Mouse (Mus musculus) cerebellum, postnatal 14 days (tissue): ENCODE data around the gene Dock9.

Experiments used
- DNase-seq, 2 experiments: peaks; one replicate each; pipeline ENCODE4 v3.0.0; 2021; ENCODE audit warnings: mixed read lengths in 2 of 2

Dock9 gene

DNA sequence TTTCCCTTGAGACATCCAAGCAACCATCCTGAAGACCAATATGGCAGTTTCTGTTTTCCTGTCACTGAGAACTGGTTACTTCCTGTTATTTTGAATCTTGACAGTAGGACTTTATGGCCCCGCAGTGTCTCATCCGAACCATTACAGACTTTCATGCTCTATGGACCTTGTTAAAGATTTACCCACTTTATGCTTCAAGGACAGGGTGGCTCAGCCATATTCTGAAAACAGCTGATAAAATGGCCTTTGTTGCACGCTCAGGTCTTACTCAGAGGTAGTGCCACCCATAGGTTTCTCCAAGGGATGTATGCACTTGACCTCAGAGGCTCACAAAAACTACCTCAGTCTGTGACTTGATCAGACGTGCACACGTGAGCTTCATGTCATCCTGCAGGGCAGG, 224.2 kb downstream of the Dock9 start:
- DNase-seq = no peak

GRCm38 (mm10) chr14:121566794-121567201, 230.8 kb downstream of the Dock9 start:
- DNase-seq = no peak

GRCm38 (mm10) chr14:121565930-121566329, 231.7 kb downstream of the Dock9 start:
- DNase-seq = no peak

GRCm38 (mm10) chr14:121564656-121565055, 233.0 kb downstream of the Dock9 start:
- DNase-seq = no peak

DNA sequence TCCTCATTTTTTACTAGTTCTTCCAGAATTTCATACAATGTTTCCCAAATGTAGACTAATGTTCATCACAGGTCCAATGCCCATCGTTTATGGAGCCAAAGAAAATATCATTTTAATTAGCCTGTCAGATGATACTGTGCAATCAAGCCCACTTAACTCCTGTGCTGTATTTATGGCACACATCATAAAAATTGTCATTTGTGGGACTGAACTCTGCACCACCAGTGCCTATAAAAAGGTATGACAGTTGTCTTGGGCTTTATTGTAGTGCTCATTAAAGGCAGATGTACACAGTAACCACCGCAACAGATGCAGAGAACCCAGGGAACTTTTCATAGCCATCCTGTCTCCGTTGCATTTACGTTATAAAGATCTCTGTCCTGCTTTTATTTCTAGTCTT, 233.7 kb downstream of the Dock9 start:
- no peak for DNase-seq

GRCm38 (mm10) chr14:121559026-121559425, 238.6 kb downstream of the Dock9 start:
- DNase-seq = no peak

DNA sequence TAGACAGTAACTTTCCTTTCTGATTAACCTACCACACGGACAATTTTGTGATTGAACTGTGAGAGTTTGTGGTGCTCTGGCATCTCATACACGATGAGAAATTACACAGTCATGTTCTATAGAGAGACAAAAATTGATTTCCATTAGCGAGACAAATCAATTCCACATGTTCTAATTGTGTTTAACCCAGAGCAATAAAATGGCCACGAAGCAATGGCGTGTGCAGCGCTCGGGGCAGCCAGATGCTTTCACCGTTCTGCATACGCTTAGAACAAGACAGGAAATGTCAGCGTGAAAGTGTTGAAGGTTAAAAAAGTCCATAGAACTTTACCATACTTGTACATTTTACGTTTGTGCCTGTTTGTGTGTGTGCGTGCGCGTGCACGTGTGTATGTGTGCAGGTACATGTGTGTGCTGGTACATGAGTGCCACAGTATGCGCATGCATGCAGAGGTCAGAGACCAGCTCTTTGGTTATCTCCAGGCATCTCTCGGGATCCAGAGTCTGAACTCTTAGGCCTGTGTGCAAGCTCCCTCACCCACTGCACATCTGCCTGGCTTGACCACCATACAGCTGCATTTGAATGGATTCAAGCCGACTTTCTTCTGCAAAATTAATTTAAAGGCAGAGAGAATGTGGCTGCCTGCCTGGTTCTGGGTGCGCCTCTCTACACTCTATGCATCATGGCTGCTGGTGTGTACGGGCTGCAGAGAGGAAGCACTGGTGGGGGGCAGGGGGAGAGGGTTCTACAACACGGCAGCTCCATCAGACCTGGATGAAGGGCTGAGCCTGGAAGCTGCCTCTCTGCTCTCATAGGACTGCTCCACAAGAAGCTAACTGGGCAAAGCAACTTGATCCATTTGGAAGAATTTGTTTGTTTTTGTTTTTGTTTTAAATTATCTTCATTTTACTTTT, 241.0 kb downstream of the Dock9 start:
- no peak for DNase-seq

- no peak for DNase-seq
Measured at GRCm38 (mm10) chr14:121553785-121554184, 243.9 kb downstream of the Dock9 start.

GRCm38 (mm10) chr14:121552586-121552985, 245.1 kb downstream of the Dock9 start:
- no peak for DNase-seq

DNA sequence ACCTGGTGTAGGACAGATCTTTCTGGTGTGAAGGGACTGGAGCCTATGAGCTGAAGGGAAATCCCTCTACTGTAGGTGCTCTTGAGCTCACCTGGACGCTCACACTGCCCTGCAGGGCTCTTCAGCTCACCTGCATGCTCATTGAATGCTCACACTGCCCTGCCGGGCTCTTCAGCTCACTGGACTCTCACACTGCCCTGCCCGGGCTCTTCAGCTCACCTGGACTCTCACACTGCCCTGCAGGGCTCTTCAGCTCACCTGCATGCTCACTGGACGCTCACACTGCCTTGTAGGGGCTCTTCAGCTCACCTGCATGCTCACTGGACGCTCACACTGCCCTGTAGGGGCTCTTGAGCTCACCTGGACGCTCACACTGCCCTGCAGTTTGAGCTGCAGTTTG, 247.8 kb downstream of the Dock9 start:
- no peak for DNase-seq

- DNase-seq = no peak
Measured at GRCm38 (mm10) chr14:121547745-121548144, 249.9 kb downstream of the Dock9 start.

GRCm38 (mm10) chr14:121546621-121547020, 251.0 kb downstream of the Dock9 start:
- DNase-seq = no peak

DNA sequence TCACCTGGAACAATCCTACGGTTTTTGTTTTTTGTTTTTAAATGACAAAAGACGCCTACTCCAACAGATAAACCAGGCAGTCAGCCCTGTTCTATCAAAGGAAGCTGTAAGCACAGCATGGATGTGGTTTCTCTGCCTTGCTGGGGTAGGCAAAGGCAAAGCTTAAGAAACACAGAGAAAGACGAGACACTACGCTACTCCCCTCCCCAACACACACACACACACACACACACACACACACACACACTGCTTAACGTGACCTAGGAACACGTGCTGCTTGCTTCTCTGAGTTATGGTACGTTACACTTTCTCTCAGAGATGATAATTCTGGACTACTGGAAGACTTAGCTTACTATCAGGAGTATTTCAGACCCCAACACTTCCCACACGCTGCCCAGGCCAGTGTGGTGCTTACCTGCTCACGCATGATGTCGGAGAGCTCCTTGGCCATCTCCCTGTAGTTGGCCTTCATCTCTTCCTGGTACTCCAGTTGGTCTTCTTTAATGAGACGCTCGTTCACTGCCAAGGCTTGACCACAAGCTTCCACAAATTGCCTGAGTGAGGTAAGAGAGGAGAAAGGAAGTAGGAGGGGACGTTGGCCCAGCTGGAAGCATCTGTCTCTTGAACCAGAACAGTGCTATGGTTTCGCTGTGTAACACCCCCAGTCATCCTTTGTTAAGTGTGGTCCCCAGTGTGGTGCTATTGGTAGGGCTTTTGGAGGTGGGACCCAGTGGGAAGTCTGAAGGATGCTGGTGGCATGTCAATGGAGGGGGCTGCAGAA, 251.9 kb downstream of the Dock9 start:
- no peak for DNase-seq

DNA sequence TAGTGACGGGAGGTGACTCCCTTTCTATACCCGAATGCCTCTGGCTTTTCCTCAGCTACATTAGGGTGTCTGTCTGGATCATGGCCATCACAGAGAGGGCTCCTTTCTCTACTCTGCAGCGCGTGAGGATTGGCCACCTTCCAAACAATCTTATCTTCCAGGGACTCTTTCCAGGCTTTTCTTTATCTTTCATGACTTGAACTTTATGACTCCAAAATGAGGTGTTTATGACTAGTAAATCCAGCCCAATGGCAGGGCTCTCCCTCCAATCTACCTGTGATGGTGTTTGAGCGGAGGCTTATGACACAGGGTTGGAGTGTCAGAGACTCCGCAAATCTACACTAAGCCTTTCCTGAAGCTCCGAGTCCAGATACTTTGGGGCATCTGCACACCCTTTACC, 256.4 kb downstream of the Dock9 start:
- no peak for DNase-seq

DNA sequence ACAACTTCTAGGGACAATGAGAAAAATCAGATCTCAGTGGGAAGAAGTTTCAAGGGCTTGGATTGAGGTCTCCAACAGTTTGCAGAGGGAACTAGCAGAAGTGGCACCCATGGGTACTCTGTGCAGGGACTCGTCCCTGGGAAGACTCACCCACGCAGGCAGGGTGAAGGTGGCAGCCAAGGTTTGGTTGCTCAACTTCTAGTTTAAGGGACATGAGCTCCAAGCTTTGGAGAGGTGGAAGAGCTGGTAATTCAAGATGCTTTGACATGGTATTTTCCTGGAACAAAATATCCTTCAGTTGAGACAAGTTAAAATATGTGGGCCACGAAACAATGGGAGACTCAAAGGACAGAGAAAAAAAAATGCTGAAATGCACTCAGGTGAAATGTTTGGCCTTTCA, 263.1 kb downstream of the Dock9 start:
- no peak for DNase-seq

- no peak for DNase-seq
Measured at GRCm38 (mm10) chr14:121530853-121531252, 266.8 kb downstream of the Dock9 start.

DNA sequence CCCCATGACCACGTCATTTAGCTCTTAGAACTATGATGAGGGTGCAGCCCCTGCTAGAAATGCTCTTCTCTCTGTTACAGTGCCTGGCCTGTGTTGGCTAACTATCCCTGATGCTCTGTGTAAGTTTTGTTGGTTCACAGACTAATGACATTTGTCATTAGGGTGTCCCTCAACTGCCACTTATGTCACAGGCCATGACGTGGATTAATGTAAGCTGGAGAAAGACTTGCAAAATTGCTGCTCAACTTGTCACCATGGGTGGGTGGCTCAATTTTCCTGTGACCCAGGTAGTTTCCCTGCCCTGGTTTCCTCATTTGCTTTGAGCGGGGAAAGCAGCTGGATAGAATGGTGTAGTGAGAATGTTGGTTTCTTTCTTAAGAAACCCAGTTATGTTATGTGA, 269.8 kb downstream of the Dock9 start:
- DNase-seq = no peak

DNA sequence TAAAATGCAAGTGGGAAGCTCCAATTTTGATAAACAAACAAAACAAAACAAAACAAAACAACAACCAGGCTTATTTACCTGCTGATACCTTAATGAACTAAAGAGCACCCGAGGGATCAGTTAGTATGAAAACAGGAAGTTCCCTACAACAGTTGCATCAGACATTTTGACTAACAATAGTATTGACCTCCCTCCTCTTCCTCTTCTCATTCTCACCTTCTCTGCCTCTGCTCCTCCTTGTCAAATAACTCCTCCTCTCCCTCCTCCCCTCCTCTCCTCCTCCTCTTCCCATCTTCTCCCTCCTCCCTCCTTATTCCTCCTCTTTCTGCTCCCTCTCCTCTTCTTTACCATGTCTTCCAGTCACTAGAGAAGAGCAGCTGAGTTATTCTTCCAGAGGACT, 270.4 kb downstream of the Dock9 start:
- DNase-seq = no peak

DNA sequence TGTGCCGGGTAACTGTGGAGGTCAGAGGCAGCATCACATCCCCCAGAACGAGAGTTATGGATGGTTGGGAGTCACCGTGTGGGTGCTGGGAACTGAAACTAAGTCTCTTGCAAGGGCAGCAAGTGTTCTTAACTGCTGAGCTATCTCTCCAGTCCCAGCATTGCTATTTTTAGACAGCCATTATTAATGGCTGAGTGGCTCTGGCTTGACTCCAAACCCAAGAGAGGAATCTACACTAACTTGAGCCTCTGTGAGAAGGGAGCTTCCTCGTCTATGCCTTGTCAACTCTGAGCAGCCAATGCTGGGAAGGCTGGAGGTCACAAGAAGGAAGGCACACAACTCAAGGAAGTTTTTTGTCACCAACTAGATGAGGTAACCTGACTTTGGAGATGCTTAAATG, 275.9 kb downstream of the Dock9 start:
- peak; percentile 84 to 85 for DNase-seq

- DNase-seq = no peak
Measured at GRCm38 (mm10) chr14:121516881-121517280, 280.8 kb downstream of the Dock9 start.

GRCm38 (mm10) chr14:121508929-121509328, 288.7 kb downstream of the Dock9 start:
- no peak for DNase-seq

- no peak for DNase-seq
Measured at GRCm38 (mm10) chr14:121506336-121506735, 291.3 kb downstream of the Dock9 start.

DNA sequence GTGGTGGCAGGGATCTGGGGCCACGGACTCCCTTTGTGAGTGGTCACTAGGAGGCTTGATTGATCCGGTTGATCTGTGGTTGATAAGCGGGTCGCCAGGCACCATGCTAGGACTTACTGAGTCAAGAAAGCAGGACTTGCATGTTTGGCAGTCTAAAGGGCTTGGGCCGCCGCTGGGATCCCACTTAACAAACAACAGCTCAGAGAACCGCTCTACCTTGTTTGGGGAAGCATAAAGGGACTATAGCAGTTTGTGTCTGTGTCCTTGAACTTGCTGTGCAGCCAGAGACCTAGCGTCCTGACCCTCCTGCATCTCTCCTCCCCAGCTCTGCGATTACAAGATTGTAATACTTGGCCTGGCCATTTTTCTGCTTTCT, 292.2 kb downstream of the Dock9 start:
- DNase-seq = no peak
